Mouse (Mus musculus) cortical plate, adult 2 months (tissue): ENCODE results near the gene Etv6.

ENCODE experiments used
- CTCF ChIP-seq: fragments of 200-500 bp; IDR thresholded peaks from 2 replicates; pipeline ENCODE4 v1.5.1; 2011; ENCODE audit warnings: mild to moderate bottlenecking, control low read depth, low read length; ENCODE audit not compliant: insufficient read depth; ENCODE audit errors: extremely low read depth
- POLR2A ChIP-seq: fragments of 200-500 bp; IDR thresholded peaks from 2 replicates; pipeline ENCODE4 v1.6.1; 2011; ENCODE audit warnings: mild to moderate bottlenecking, low read length, control low read depth; ENCODE audit not compliant: insufficient read depth; ENCODE audit errors: extremely low read depth

DNA sequence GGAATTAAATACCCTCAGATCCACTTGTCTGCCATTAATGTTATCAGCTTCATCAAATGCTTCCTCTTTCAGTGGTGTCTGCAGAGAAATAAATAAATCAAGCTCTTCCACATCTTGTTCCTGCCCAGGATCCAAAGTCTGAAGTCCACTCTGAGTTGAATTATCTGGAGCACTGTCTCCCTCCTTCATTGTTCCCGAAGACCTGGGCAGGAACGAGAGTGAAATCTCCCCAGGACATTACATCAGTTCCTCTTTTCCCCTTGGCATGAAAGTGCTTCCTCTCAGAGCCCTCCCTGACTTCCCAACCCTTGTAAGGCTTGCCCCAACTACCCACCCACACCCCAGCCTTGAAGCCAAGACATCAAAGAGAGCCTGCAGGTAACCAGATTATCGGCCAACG lies 208.0 kb downstream of the Etv6 start:
- no peak for TF ChIP-seq CTCF
- TF ChIP-seq POLR2A = no peak
